Mouse (Mus musculus) right cerebral cortex, postnatal 4 days (tissue): ENCODE results near the gene Fgf7.

ENCODE experiments used
- DNase-seq: peaks from one replicate; pipeline ENCODE4 v3.0.0-alpha.2; 2022

Gene Fgf7

GRCm38 (mm10) chr2:126061037-126061773 is 26.7 kb downstream of the Fgf7 start:
- DNase-seq, result no peak

- no peak for DNase-seq
Measured at GRCm38 (mm10) chr2:126062876-126063275, 28.4 kb downstream of the Fgf7 start.

- no peak for DNase-seq
Measured at GRCm38 (mm10) chr2:126064814-126065213, 30.4 kb downstream of the Fgf7 start.

- no peak for DNase-seq
Measured at GRCm38 (mm10) chr2:126065303-126065856, 30.9 kb downstream of the Fgf7 start.

GRCm38 (mm10) chr2:126069740-126070139 is 35.3 kb downstream of the Fgf7 start:
- no peak for DNase-seq

- DNase-seq, result no peak
Measured at GRCm38 (mm10) chr2:126073744-126074143, 39.3 kb downstream of the Fgf7 start.

- DNase-seq, result no peak
Measured at GRCm38 (mm10) chr2:126076506-126076905, 42.0 kb downstream of the Fgf7 start.

GRCm38 (mm10) chr2:126079086-126079485 is 44.6 kb downstream of the Fgf7 start:
- no peak for DNase-seq

- DNase-seq, result no peak
Measured at GRCm38 (mm10) chr2:126084326-126084725, 49.9 kb downstream of the Fgf7 start.

GRCm38 (mm10) chr2:126086187-126086586 is 51.7 kb downstream of the Fgf7 start:
- no peak for DNase-seq

- no peak for DNase-seq
Measured at GRCm38 (mm10) chr2:126090432-126090831, 56.0 kb downstream of the Fgf7 start.

GRCm38 (mm10) chr2:126094616-126095015 is 60.2 kb downstream of the Fgf7 start:
- DNase-seq, result no peak
